Mouse (Mus musculus) midbrain, embryonic 13.5 days (tissue): Measurements from ENCODE around the gene Gm5114. TPM values are rescaled to one million over a fixed set of nuclear protein-coding genes. Genes with fewer than 3 reads are reported as not detected.
"Not testable (repeated sequence)": the region's sequence is repeated elsewhere in the genome, so short reads cannot be mapped to it uniquely, and the experiment has no call there.

ENCODE experiments used
- ATAC-seq: fragments of 200-750 bp; cut with Nextera tagmentation; 2 replicates; pipeline ENCODE4 v1.8.0; 2017; ENCODE audit warnings: mild to moderate bottlenecking, moderate TSS enrichment, moderate library complexity
- H3K27ac ChIP-seq: fragments of 300-500 bp; sonication (generic); 2 replicates; pipeline ENCODE4 v1.5.1; 2015; ENCODE audit warnings: inconsistent platforms, mild to moderate bottlenecking, moderate library complexity
- H3K27me3 ChIP-seq: fragments of 300-500 bp; sonication (generic); 2 replicates; pipeline ENCODE4 v1.6.1; 2015; ENCODE audit warnings: mild to moderate bottlenecking, inconsistent platforms
- H3K36me3 ChIP-seq: fragments of 300-500 bp; sonication (generic); 2 replicates; pipeline ENCODE4 v1.6.1; 2015; ENCODE audit warnings: mild to moderate bottlenecking, inconsistent platforms
- H3K4me1 ChIP-seq: fragments of 300-500 bp; sonication (generic); replicated peaks from 2 replicates; pipeline ENCODE4 v1.6.1; 2015; ENCODE audit warnings: inconsistent platforms
- H3K4me2 ChIP-seq: fragments of 300-500 bp; sonication (generic); replicated peaks from 2 replicates; pipeline ENCODE4 v1.6.1; 2015; ENCODE audit warnings: moderate library complexity, mild to moderate bottlenecking, inconsistent platforms
- H3K4me3 ChIP-seq: fragments of 300-500 bp; sonication (generic); replicated peaks from 2 replicates; pipeline ENCODE4 v1.5.1; 2015; ENCODE audit warnings: mild to moderate bottlenecking, inconsistent platforms
- H3K9ac ChIP-seq: fragments of 300-500 bp; sonication (generic); replicated peaks from 2 replicates; pipeline ENCODE4 v1.6.1; 2015; ENCODE audit warnings: mild to moderate bottlenecking, inconsistent platforms
- H3K9me3 ChIP-seq: fragments of 300-500 bp; sonication (generic); 2 replicates; pipeline ENCODE4 v1.6.1; 2016; ENCODE audit warnings: mild to moderate bottlenecking, inconsistent platforms
- WGBS: fragments of 180-500 bp; shearing (Covaris S2); methylation state at CpG from one replicate; pipeline ENCODE4 v1.1.7; 2015; 5-methylcytosine and 5-hydroxymethylcytosine counted together
- microRNA-seq: library from miRNA; unstranded; fragments of <30 nt; microRNA quantifications from one replicate; pipeline ENCODE4, GENCODE M21; 2016
- polyA plus RNA-seq: library from polyadenylated mRNA; unstranded; fragments of >200 nt; fragmentation: Nextera tagmentation; extraction: Ambion mirVana; gene quantifications from 2 replicates; pipeline ENCODE4 v1.2.1, GENCODE M21; 2015

The Gm5114 gene
- not detected in 2 replicates for polyA plus RNA-seq

DNA sequence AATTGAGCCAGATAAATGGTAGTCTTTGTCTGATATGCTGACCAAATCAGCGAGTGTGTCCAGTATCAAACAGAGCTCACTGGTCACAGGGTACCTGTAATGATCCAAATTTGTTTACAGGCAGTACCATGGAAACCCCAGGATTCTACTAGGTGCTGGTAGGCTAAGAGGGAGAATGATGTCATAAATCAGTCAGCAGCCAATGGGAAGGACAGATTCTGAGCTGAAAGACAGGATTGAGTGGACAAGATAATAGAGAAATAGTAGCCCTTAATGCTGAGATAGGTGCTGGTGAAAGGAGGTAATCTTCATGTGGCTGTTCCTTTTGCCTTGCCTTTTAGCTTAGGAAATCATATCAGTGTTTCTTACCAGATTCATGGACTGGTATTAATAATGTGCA is at the start of gene Gm5114:
Gm5114 (minus strand) TSS at position 101 of the 400 bp plus-strand sequence.
- H3K4me2 ChIP-seq, H3K4me3 ChIP-seq, H3K27me3 ChIP-seq, H3K36me3 ChIP-seq, ATAC-seq, H3K9me3 ChIP-seq, H3K4me1 ChIP-seq, H3K9ac ChIP-seq, H3K27ac ChIP-seq: not testable (repeated sequence)
- WGBS, result 57% methylated on average over 1 of the region's 1 CpGs

GRCm38 (mm10) chr7:39455806-39456205 is 42.8 kb upstream of the Gm5114 start:
- no peak for ATAC-seq
- H3K9ac ChIP-seq, result no peak overlapping the region
- no peaks in the 10 kb centered on the region for H3K27me3 ChIP-seq
- H3K4me2 ChIP-seq, result no peak overlapping the region
- 32% methylated on average over 6 of the region's 6 CpGs for WGBS
- H3K27ac ChIP-seq, result no peak overlapping the region
- peaks cover 25% of the 10 kb centered on the region for H3K36me3 ChIP-seq
- no peak overlapping the region for H3K4me3 ChIP-seq
- peaks cover 7% of the 10 kb centered on the region for H3K4me1 ChIP-seq
- no peaks in the 10 kb centered on the region for H3K9me3 ChIP-seq

- H3K4me2 ChIP-seq, result peak overlapping the region; percentile 65
- peaks cover 17% of the 10 kb centered on the region for H3K4me1 ChIP-seq
- H3K4me3 ChIP-seq, result peak overlapping the region; percentile 84
- peak overlapping the region; percentile 86 for H3K27ac ChIP-seq
- peaks cover 15% of the 10 kb centered on the region for H3K36me3 ChIP-seq
- H3K9me3 ChIP-seq, result no peaks in the 10 kb centered on the region
- no peaks in the 10 kb centered on the region for H3K27me3 ChIP-seq
- peak; percentile 99 for ATAC-seq
- WGBS, result 2% methylated on average over 36 of the region's 36 CpGs
- peak overlapping the region; percentile 94 for H3K9ac ChIP-seq
Observed at GRCm38 (mm10) chr7:39449260-39450021, 36.5 kb upstream of the Gm5114 start.

GRCm38 (mm10) chr7:39448626-39449242 is 35.8 kb upstream of the Gm5114 start:
- no peak overlapping the region for H3K27ac ChIP-seq
- no peaks in the 10 kb centered on the region for H3K27me3 ChIP-seq
- peak overlapping the region; percentile 94; the same call in 1 of the 2 replicates for H3K9ac ChIP-seq
- H3K4me2 ChIP-seq, result peak overlapping the region; percentile 65
- ATAC-seq, result peak; percentile 44
- H3K4me3 ChIP-seq, result peak overlapping the region; percentile 84
- peaks cover 17% of the 10 kb centered on the region for H3K4me1 ChIP-seq
- H3K9me3 ChIP-seq, result no peaks in the 10 kb centered on the region
- H3K36me3 ChIP-seq, result peaks cover 15% of the 10 kb centered on the region
- 61% methylated on average over 11 of the region's 11 CpGs for WGBS

DNA sequence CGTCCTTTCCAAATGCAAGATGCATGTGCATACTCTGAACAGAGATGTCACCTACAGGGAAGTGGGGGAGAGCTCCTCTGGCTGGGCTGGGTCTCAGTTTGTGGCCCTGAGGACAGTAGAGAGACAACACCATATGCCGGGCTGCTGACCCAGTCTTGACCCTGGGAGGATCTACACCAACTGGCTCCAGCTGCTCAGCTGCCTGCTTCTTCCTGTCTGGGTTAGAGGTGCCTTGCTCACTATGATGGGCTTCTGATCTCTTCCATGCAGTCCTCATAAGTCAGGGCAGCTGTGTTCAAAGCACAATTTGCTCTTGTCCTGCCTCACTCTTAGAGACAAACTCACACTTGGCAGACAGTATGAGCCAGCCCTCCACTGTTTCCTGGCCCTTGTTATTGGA is 28.3 kb upstream of the Gm5114 start:
- H3K27ac ChIP-seq, result no peak overlapping the region
- no peak overlapping the region for H3K4me2 ChIP-seq
- no peaks in the 10 kb centered on the region for H3K36me3 ChIP-seq
- no peaks in the 10 kb centered on the region for H3K4me1 ChIP-seq
- ATAC-seq, result no peak
- H3K9me3 ChIP-seq, result no peaks in the 10 kb centered on the region
- no peak overlapping the region for H3K4me3 ChIP-seq
- no peaks in the 10 kb centered on the region for H3K27me3 ChIP-seq
- no peak overlapping the region for H3K9ac ChIP-seq
- 86% methylated on average over 2 of the region's 2 CpGs for WGBS

- Histone ChIP-seq H3K27ac (no peak overlapping the region), H3K9me3 (no peaks in the 10 kb centered on the region), H3K4me3 (no peak overlapping the region), H3K4me2 (no peak overlapping the region), H3K4me1 (no peaks in the 10 kb centered on the region), H3K27me3 (no peaks in the 10 kb centered on the region), H3K36me3 (no peaks in the 10 kb centered on the region), H3K9ac (no peak overlapping the region)
- no peak for ATAC-seq
- 80% methylated on average over 4 of the region's 4 CpGs for WGBS
Observed at GRCm38 (mm10) chr7:39440362-39440761, 27.4 kb upstream of the Gm5114 start.

Small RNAs within 50 kb of the gene (microRNA-seq; reads per million reads assigned to microRNA genes)
- gene Gm27437, result not detected

Other genes with a start within 250 kb of the Gm5114 start
- gene Zfp619, start 104.6 kb upstream of the Gm5114 start, polyA plus RNA-seq, result 4.3 and 4.6 TPM in 2 replicates